Mouse (Mus musculus) E14TG2a.4 (cell line): ENCODE data around the gene Tcf15.

Experiments used
- CTCF ChIP-seq: conservative IDR thresholded peaks from 2 replicates; pipeline ENCODE4 v1.5.1; 2014; ENCODE audit warnings: low read length
- NANOG ChIP-seq: IDR thresholded peaks from 2 replicates; pipeline ENCODE4 v1.6.1; 2014; ENCODE audit warnings: borderline replicate concordance, low read length, mixed read lengths

GRCm38 (mm10) chr2:152177162-152177805 is 33.9 kb downstream of the Tcf15 start:
- TF ChIP-seq CTCF: no peak
- no peak for TF ChIP-seq NANOG
